Mouse (Mus musculus): Measurements from ENCODE around the gene Islr2. TPM values are rescaled to one million over a fixed set of nuclear protein-coding genes. Genes with fewer than 3 reads are reported as not detected.
A peak's percentile ranks its signal among the peaks of the same experiment; 100 is the strongest.

Islr2 gene
- polyA plus RNA-seq, 1 experiment from 2014 or later = 13.2 TPM

GRCm38 (mm10) chr9:58213377-58213776 lies 9.3 kb upstream of the Islr2 start:
- Histone ChIP-seq H3K27ac (ENCODE audit: low read depth, low read length) (no peak overlapping the region), H3K9ac (replicated peaks; ENCODE audit: low read depth, low read length) (no peak overlapping the region), H3K27me3 (ENCODE audit: control insufficient read depth, insufficient read depth, low read length) (no peaks in the 10 kb centered on the region), H3K4me2 (ENCODE audit: low read depth, low read length) (no peak overlapping the region), H3K36me3 (ENCODE audit: control insufficient read depth, insufficient read depth, low read length) (no peaks in the 10 kb centered on the region), H3K4me1 (ENCODE audit: control insufficient read depth, insufficient read depth, low read length) (peaks cover 5% of the 10 kb centered on the region; the same call in 1 of the 2 replicates), H3K4me3 (ENCODE audit: low read depth, low read length) (no peak overlapping the region), H3K9me3 (ENCODE audit: control insufficient read depth, low read length) (no peaks in the 10 kb centered on the region)
- no peak for ATAC-seq (ENCODE audit: low read depth)
- 84% methylated on average over 5 of the region's 5 CpGs for WGBS

- Histone ChIP-seq H3K36me3 (ENCODE audit: control insufficient read depth, insufficient read depth, low read length) (no peaks in the 10 kb centered on the region), H3K4me1 (ENCODE audit: control insufficient read depth, insufficient read depth, low read length) (peaks cover 5% of the 10 kb centered on the region; the same call in 1 of the 2 replicates), H3K9me3 (ENCODE audit: control insufficient read depth, low read length) (no peaks in the 10 kb centered on the region), H3K4me2 (ENCODE audit: low read depth, low read length) (no peak overlapping the region), H3K9ac (replicated peaks; ENCODE audit: low read depth, low read length) (no peak overlapping the region), H3K27ac (ENCODE audit: low read depth, low read length) (no peak overlapping the region), H3K4me3 (ENCODE audit: low read depth, low read length) (no peak overlapping the region), H3K27me3 (ENCODE audit: control insufficient read depth, insufficient read depth, low read length) (no peaks in the 10 kb centered on the region)
- no peak for ATAC-seq (ENCODE audit: low read depth)
- 86% methylated on average over 2 of the region's 2 CpGs for WGBS
Observed at GRCm38 (mm10) chr9:58210304-58210627, 6.1 kb upstream of the Islr2 start.

GRCm38 (mm10) chr9:58209462-58210303 lies 5.6 kb upstream of the Islr2 start:
- Histone ChIP-seq H3K27ac (ENCODE audit: low read depth, low read length) (no peak overlapping the region), H3K9ac (replicated peaks; ENCODE audit: low read depth, low read length) (no peak overlapping the region), H3K4me3 (ENCODE audit: low read depth, low read length) (no peak overlapping the region), H3K27me3 (ENCODE audit: control insufficient read depth, insufficient read depth, low read length) (no peaks in the 10 kb centered on the region), H3K4me2 (ENCODE audit: low read depth, low read length) (no peak overlapping the region), H3K4me1 (ENCODE audit: control insufficient read depth, insufficient read depth, low read length) (peaks cover 5% of the 10 kb centered on the region; the same call in 1 of the 2 replicates), H3K36me3 (ENCODE audit: control insufficient read depth, insufficient read depth, low read length) (no peaks in the 10 kb centered on the region), H3K9me3 (ENCODE audit: control insufficient read depth, low read length) (no peaks in the 10 kb centered on the region)
- 63% methylated on average over 8 of the region's 8 CpGs for WGBS
- no peak for ATAC-seq (ENCODE audit: low read depth)

- H3K36me3 ChIP-seq (ENCODE audit: control insufficient read depth, insufficient read depth, low read length) = no peaks in the 10 kb centered on the region
- H3K27me3 ChIP-seq (ENCODE audit: control insufficient read depth, insufficient read depth, low read length) = peaks cover 25% of the 10 kb centered on the region
- H3K4me2 ChIP-seq (ENCODE audit: low read depth, low read length) = no peak overlapping the region
- no peak overlapping the region for H3K4me3 ChIP-seq (ENCODE audit: low read depth, low read length)
- no peak for ATAC-seq (ENCODE audit: low read depth)
- no peak overlapping the region for H3K27ac ChIP-seq (ENCODE audit: low read depth, low read length)
- H3K9me3 ChIP-seq (ENCODE audit: control insufficient read depth, low read length) = no peaks in the 10 kb centered on the region
- no peak overlapping the region for H3K9ac ChIP-seq (replicated peaks; ENCODE audit: low read depth, low read length)
- H3K4me1 ChIP-seq (ENCODE audit: control insufficient read depth, insufficient read depth, low read length) = peaks cover 7% of the 10 kb centered on the region; the same call in 1 of the 2 replicates
- WGBS = 67% methylated on average over 7 of the region's 7 CpGs
Observed at GRCm38 (mm10) chr9:58206013-58206412, 1.9 kb upstream of the Islr2 start.

GRCm38 (mm10) chr9:58204448-58205000 lies 405 bp upstream of the Islr2 start:
- H3K4me3 ChIP-seq (ENCODE audit: low read depth, low read length) = 0 out of 2 replicates have a peak overlapping the region, but pooled peaks have one; percentile 20
- peaks cover 7% of the 10 kb centered on the region; the same call in 1 of the 2 replicates for H3K4me1 ChIP-seq (ENCODE audit: control insufficient read depth, insufficient read depth, low read length)
- H3K27ac ChIP-seq (ENCODE audit: low read depth, low read length) = no peak overlapping the region
- H3K9me3 ChIP-seq (ENCODE audit: control insufficient read depth, low read length) = no peaks in the 10 kb centered on the region
- H3K9ac ChIP-seq (replicated peaks; ENCODE audit: low read depth, low read length) = 0 out of 2 replicates have a peak overlapping the region, but pooled peaks have one; percentile 3
- WGBS = 3% methylated on average over 18 of the region's 18 CpGs
- H3K27me3 ChIP-seq (ENCODE audit: control insufficient read depth, insufficient read depth, low read length) = peaks cover 40% of the 10 kb centered on the region
- peak overlapping the region; percentile 29; the same call in 1 of the 2 replicates for H3K4me2 ChIP-seq (ENCODE audit: low read depth, low read length)
- H3K36me3 ChIP-seq (ENCODE audit: control insufficient read depth, insufficient read depth, low read length) = no peaks in the 10 kb centered on the region
- ATAC-seq (ENCODE audit: low read depth) = peak; percentile 72

GRCm38 (mm10) chr9:58202676-58203453 lies 1.3 kb downstream of the Islr2 start:
- Histone ChIP-seq H3K27ac (ENCODE audit: low read depth, low read length) (peak overlapping the region; percentile 66), H3K4me1 (ENCODE audit: control insufficient read depth, insufficient read depth, low read length) (peaks cover 13% of the 10 kb centered on the region; the same call in 1 of the 2 replicates), H3K4me2 (ENCODE audit: low read depth, low read length) (peak overlapping the region; percentile 31), H3K9ac (replicated peaks; ENCODE audit: low read depth, low read length) (peak overlapping the region; percentile 39), H3K27me3 (ENCODE audit: control insufficient read depth, insufficient read depth, low read length) (peaks cover 54% of the 10 kb centered on the region), H3K9me3 (ENCODE audit: control insufficient read depth, low read length) (no peaks in the 10 kb centered on the region), H3K36me3 (ENCODE audit: control insufficient read depth, insufficient read depth, low read length) (no peaks in the 10 kb centered on the region), H3K4me3 (ENCODE audit: low read depth, low read length) (peak overlapping the region; percentile 24)
- no peak for ATAC-seq (ENCODE audit: low read depth)
- 2% methylated on average over 14 of the region's 14 CpGs for WGBS

GRCm38 (mm10) chr9:58201861-58202549 lies 2.1 kb downstream of the Islr2 start:
- WGBS = under 1% methylated on average over 37 of the region's 37 CpGs
- Histone ChIP-seq H3K4me1 (ENCODE audit: control insufficient read depth, insufficient read depth, low read length) (peaks cover 16% of the 10 kb centered on the region), H3K9me3 (ENCODE audit: control insufficient read depth, low read length) (no peaks in the 10 kb centered on the region), H3K27ac (ENCODE audit: low read depth, low read length) (peak overlapping the region; percentile 66), H3K4me3 (ENCODE audit: low read depth, low read length) (peak overlapping the region; percentile 26), H3K27me3 (ENCODE audit: control insufficient read depth, insufficient read depth, low read length) (peaks cover 62% of the 10 kb centered on the region), H3K4me2 (ENCODE audit: low read depth, low read length) (peak overlapping the region; percentile 31; the same call in 1 of the 2 replicates), H3K9ac (replicated peaks; ENCODE audit: low read depth, low read length) (peak overlapping the region; percentile 39; the same call in 1 of the 2 replicates), H3K36me3 (ENCODE audit: control insufficient read depth, insufficient read depth, low read length) (no peaks in the 10 kb centered on the region)
- ATAC-seq (ENCODE audit: low read depth) = no peak

GRCm38 (mm10) chr9:58201091-58201842 lies 2.9 kb downstream of the Islr2 start:
- Histone ChIP-seq H3K9ac (replicated peaks; ENCODE audit: low read depth, low read length) (peak overlapping the region; percentile 46), H3K4me2 (ENCODE audit: low read depth, low read length) (peak overlapping the region; percentile 31; the same call in 1 of the 2 replicates), H3K9me3 (ENCODE audit: control insufficient read depth, low read length) (no peaks in the 10 kb centered on the region), H3K27me3 (ENCODE audit: control insufficient read depth, insufficient read depth, low read length) (peaks cover 67% of the 10 kb centered on the region), H3K36me3 (ENCODE audit: control insufficient read depth, insufficient read depth, low read length) (no peaks in the 10 kb centered on the region), H3K27ac (ENCODE audit: low read depth, low read length) (peak overlapping the region; percentile 66; the same call in 1 of the 2 replicates), H3K4me1 (ENCODE audit: control insufficient read depth, insufficient read depth, low read length) (peaks cover 20% of the 10 kb centered on the region), H3K4me3 (ENCODE audit: low read depth, low read length) (peak overlapping the region; percentile 26)
- ATAC-seq (ENCODE audit: low read depth) = no peak
- WGBS = under 1% methylated on average over 24 of the region's 24 CpGs

Data from neural tube, embryonic 14.5 days (tissue).